In genomic region chr19:37955425-37956001, GRCm38 (mm10) we compare ENCODE assay signal across 9 mouse cellular contexts.
A peak's percentile ranks its signal among the peaks of the same experiment; 100 is the strongest.
DNase-seq lines count a peak whose midpoint lies in the region; ATAC-seq and TF ChIP-seq lines count a peak whose summit lies in the region.
"Had no signal": no experiment of that assay in that cellular context is flagged by ENCODE, and none has a peak within 500 bp of the region (broad histone marks: within the 10 kb centered on the region; RNA-seq: fewer than 3 reads in every experiment).

No protein-coding gene starts in this region.

- TF ChIP-seq POLR2A in lung, adult 2 months (IDR thresholded peaks at IDR 0.05; ENCODE audit: borderline replicate concordance, extremely low read depth, low read depth, low read length), result no peak

- H3K36me3 ChIP-seq in heart, postnatal 0 days (replicated peaks; ENCODE audit: control insufficient read depth, insufficient read depth, low read length), result no peaks in the 10 kb centered on the region

- H3K9ac ChIP-seq in heart, postnatal 0 days (replicated peaks; ENCODE audit: low read depth, low read length), result no peak overlapping the region

- no peaks in the 10 kb centered on the region for H3K4me1 ChIP-seq in heart, postnatal 0 days (ENCODE audit: control insufficient read depth, insufficient read depth)
- peaks cover 5% of the 10 kb centered on the region for H3K4me1 ChIP-seq in lung, adult 2 months (ENCODE audit: control insufficient read depth, insufficient read depth, low read length)

- TF ChIP-seq CTCF in heart, postnatal 0 days (IDR thresholded peaks at IDR 0.05; ENCODE audit: low read depth), result peak; percentile 94
- TF ChIP-seq CTCF in lung, adult 2 months (IDR thresholded peaks at IDR 0.05; ENCODE audit: insufficient read depth, low read length), result peak; percentile 73

- no peaks in the 10 kb centered on the region for H3K27me3 ChIP-seq in heart, postnatal 0 days (ENCODE audit: control insufficient read depth, insufficient read depth, low read length)

- H3K27ac ChIP-seq in heart, postnatal 0 days (ENCODE audit: low read depth), result no peak overlapping the region

- no peaks in the 10 kb centered on the region for H3K9me3 ChIP-seq in heart, postnatal 0 days (replicated peaks; ENCODE audit: control insufficient read depth, low read length)
- H3K9me3 ChIP-seq: megakaryocyte, embryonic 14.5 days had no signal

- no peak overlapping the region for H3K4me2 ChIP-seq in heart, postnatal 0 days (ENCODE audit: low read depth, low read length)

- TF ChIP-seq EP300 in heart, postnatal 0 days (IDR thresholded peaks at IDR 0.05; ENCODE audit: low read depth), result no peak

- peak; percentile 80 for ATAC-seq in heart, postnatal 0 days (ENCODE audit: insufficient read depth, low read depth)
- peak; percentile 85 for ATAC-seq in neutrophil, adult 5-6 weeks (ENCODE audit: extremely low read depth, insufficient number of reproducible peaks, low FRiP score, poor library complexity, severe bottlenecking)

- no peak overlapping the region for H3K4me3 ChIP-seq in heart, postnatal 0 days (ENCODE audit: low read depth, low read length)
- H3K4me3 ChIP-seq in lung, adult 2 months (replicated peaks; ENCODE audit: extremely low read depth, low read depth, low read length), result no peak overlapping the region
- H3K4me3 ChIP-seq: megakaryocyte, embryonic 14.5 days had no signal

- DNase-seq in CD8-positive naive resting alpha-beta T cell, adult 2 months (ENCODE audit: low read depth in 2 of 2, low spot score in 2 of 2), result peak; percentile 53 to 64
- DNase-seq in brain, adult 2 months (ENCODE audit: low read depth, low spot score), result peak; percentile 90
- DNase-seq in fat pad, adult 2 months (ENCODE audit: extremely low read depth, low read depth, low spot score), result peak; percentile 5
- DNase-seq in heart, postnatal 0 days (ENCODE audit: low spot score), result peak; percentile 79
- DNase-seq in kidney, postnatal 4 days, result peak; percentile 77 to 81
- peak; percentile 51 for DNase-seq in lung, adult 2 months
- DNase-seq in thymus, adult 18-20 months, result peak; percentile 15 to 41

- 33% methylated on average over 7 of the region's 7 CpGs for WGBS in heart, postnatal 0 days
- 24% methylated on average over 7 of the region's 7 CpGs for WGBS in lung, adult 2 months

Comparison
In these comparisons a context has a peak if more than half of its experiments do, and no peak if none do; other contexts are left out.
1. DNase-seq: peak in every context shown above with its lines; median percentile 90 in brain, adult 2 months; 79 in heart, postnatal 0 days; 79 in kidney, postnatal 4 days; 58 in CD8-positive naive resting alpha-beta T cell, adult 2 months; 51 in lung, adult 2 months; 28 in thymus, adult 18-20 months; 5 in fat pad, adult 2 months.